Mouse (Mus musculus) forebrain, postnatal 0 days (tissue): Measurements from ENCODE around the gene Gm13279. TPM values are rescaled to one million over a fixed set of nuclear protein-coding genes. Genes with fewer than 3 reads are reported as not detected.

ENCODE experiments used
- ATAC-seq: fragments of 200-750 bp; cut with Nextera tagmentation; 2 replicates; pipeline ENCODE4 v1.8.0; 2017; ENCODE audit warnings: mild to moderate bottlenecking, moderate library complexity
- DNase-seq: peaks from one replicate; pipeline ENCODE4 v3.0.0-alpha.2; 2015
- H3K27ac ChIP-seq: fragments of 300-500 bp; sonication (generic); 2 replicates; pipeline ENCODE4 v1.5.1; 2014; ENCODE audit warnings: low read depth, mild to moderate bottlenecking, antibody characterized with exemption, low read length, moderate library complexity, mixed read lengths
- H3K27me3 ChIP-seq: fragments of 300-500 bp; sonication (generic); 2 replicates; pipeline ENCODE4 v1.6.1; 2014; ENCODE audit warnings: mild to moderate bottlenecking, low read length, mixed read lengths; ENCODE audit not compliant: insufficient read depth
- H3K36me3 ChIP-seq: fragments of 300-500 bp; sonication (generic); 2 replicates; pipeline ENCODE4 v1.6.1; 2014; ENCODE audit warnings: mild to moderate bottlenecking, moderate library complexity; ENCODE audit not compliant: insufficient read depth
- H3K4me1 ChIP-seq: fragments of 300-500 bp; sonication (generic); 2 replicates; pipeline ENCODE4 v1.6.1; 2014; ENCODE audit warnings: antibody characterized with exemption; ENCODE audit not compliant: insufficient read depth
- H3K4me2 ChIP-seq: fragments of 300-500 bp; sonication (generic); 2 replicates; pipeline ENCODE4 v1.6.1; 2014; ENCODE audit warnings: low read depth, mild to moderate bottlenecking, moderate library complexity
- H3K4me3 ChIP-seq: fragments of 300-500 bp; sonication (generic); 2 replicates; pipeline ENCODE4 v1.5.1; 2014; ENCODE audit warnings: low read depth, low read length, mixed read lengths
- H3K9ac ChIP-seq: fragments of 300-500 bp; sonication (generic); 2 replicates; pipeline ENCODE4 v1.6.1; 2014; ENCODE audit warnings: mild to moderate bottlenecking
- H3K9me3 ChIP-seq: fragments of 300-500 bp; sonication (generic); 2 replicates; pipeline ENCODE4 v1.6.1; 2016; ENCODE audit warnings: low read length
- CTCF ChIP-seq: sonication (generic); IDR thresholded peaks from 2 replicates; pipeline ENCODE4 v1.5.1; 2016; ENCODE audit warnings: antibody characterized with exemption, control low read depth, low read depth
- WGBS: fragments of 180-500 bp; shearing (Covaris S2); extraction: QIAGEN DNeasy Blood & Tissue Kit; methylation state at CpG from one replicate; pipeline ENCODE4 v1.1.7; 2014; 5-methylcytosine and 5-hydroxymethylcytosine counted together
- polyA plus RNA-seq: library from polyadenylated mRNA; unstranded; fragments of >200 nt; fragmentation: Nextera tagmentation; extraction: Ambion mirVana; gene quantifications from 2 replicates; pipeline ENCODE4 v1.2.1, GENCODE M21; 2015
- total RNA-seq: library from RNA; depleted of rRNA; stranded (reverse); fragments of >200 nt; gene quantifications from 2 replicates; pipeline ENCODE4 v1.2.3, GENCODE M21; 2014; rRNA removed

The Gm13279 gene
- total and polyA plus RNA-seq, 2 experiments from 2014 or later: not detected

GRCm38 (mm10) chr4:88841438-88841911 lies 44.3 kb downstream of the Gm13279 start, which contains the start of gene Ifna4:
Ifna4 (plus strand) TSS chr4:88841861.
- Histone ChIP-seq H3K4me3 (no peak within 1 kb of the TSS), H3K4me1 (no peaks in the 10 kb centered on the region), H3K27me3 (no peaks in the 10 kb centered on the region), H3K36me3 (no peaks in the 10 kb centered on the region), H3K9me3 (no peaks in the 10 kb centered on the region), H3K9ac (no peak within 1 kb of the TSS), H3K4me2 (no peak within 1 kb of the TSS), H3K27ac (no peak within 1 kb of the TSS)
- WGBS: 37% methylated on average over 2 of the region's 2 CpGs
- TF ChIP-seq CTCF: no peak
- DNase-seq (no peak), ATAC-seq (no peak)

GRCm38 (mm10) chr4:88845334-88845733 lies 48.1 kb downstream of the Gm13279 start:
- Histone ChIP-seq H3K36me3 (no peaks in the 10 kb centered on the region), H3K9me3 (no peaks in the 10 kb centered on the region), H3K9ac (no peak overlapping the region), H3K27ac (no peak overlapping the region), H3K4me3 (no peak overlapping the region), H3K27me3 (no peaks in the 10 kb centered on the region), H3K4me1 (no peaks in the 10 kb centered on the region), H3K4me2 (no peak overlapping the region)
- 40% methylated on average over 2 of the region's 2 CpGs for WGBS
- DNase-seq (no peak), ATAC-seq (no peak)
- peak; percentile 36; the same call in 1 of the 2 replicates for TF ChIP-seq CTCF

Other genes with a start within 250 kb of the Gm13279 start
Only the 30 nearest of the 31 such genes appear.
- gene Ifna14, start 225.6 kb upstream of the Gm13279 start, total RNA-seq: not detected in 2 replicates
- not detected in 2 replicates for gene Ifna14, start 225.6 kb upstream of the Gm13279 start, polyA plus RNA-seq
- not detected in 2 replicates for gene Ifna9, start 205.0 kb upstream of the Gm13279 start, total RNA-seq
- gene Ifna9, start 205.0 kb upstream of the Gm13279 start, polyA plus RNA-seq: not detected in 2 replicates
- not detected in 2 replicates for gene Ifna12, start 194.0 kb upstream of the Gm13279 start, total RNA-seq
- gene Ifna12, start 194.0 kb upstream of the Gm13279 start, polyA plus RNA-seq: not detected in 2 replicates
- not detected in 2 replicates for gene C87499, start 163.0 kb upstream of the Gm13279 start, total RNA-seq
- gene C87499, start 163.0 kb upstream of the Gm13279 start, polyA plus RNA-seq: not detected in 2 replicates
- not detected in 2 replicates for gene Ifna13, start 152.9 kb upstream of the Gm13279 start, total RNA-seq
- not detected in 2 replicates for gene Ifna13, start 152.9 kb upstream of the Gm13279 start, polyA plus RNA-seq
- not detected in 2 replicates for gene Ifna16, start 120.5 kb upstream of the Gm13279 start, total RNA-seq
- gene Ifna16, start 120.5 kb upstream of the Gm13279 start, polyA plus RNA-seq: not detected in 2 replicates
- not detected in 2 replicates for gene Ifna2, start 113.5 kb upstream of the Gm13279 start, total RNA-seq
- not detected in 2 replicates for gene Ifna2, start 113.5 kb upstream of the Gm13279 start, polyA plus RNA-seq
- not detected in 2 replicates for gene Ifnab, start 106.0 kb upstream of the Gm13279 start, total RNA-seq
- gene Ifnab, start 106.0 kb upstream of the Gm13279 start, polyA plus RNA-seq: not detected in 2 replicates
- gene Gm26566, start 75.6 kb upstream of the Gm13279 start, total RNA-seq: 1.2 and 2.9 TPM in 2 replicates
- gene Gm26566, start 75.6 kb upstream of the Gm13279 start, polyA plus RNA-seq: 0.84 and 1.1 TPM in 2 replicates
- 171 and 176 TPM in 2 replicates for gene Klhl9, start 74.9 kb upstream of the Gm13279 start, total RNA-seq
- gene Klhl9, start 74.9 kb upstream of the Gm13279 start, polyA plus RNA-seq: 65.8 and 78.1 TPM in 2 replicates
- not detected in 2 replicates for gene Gm13271, start 42.5 kb upstream of the Gm13279 start, total RNA-seq
- gene Gm13271, start 42.5 kb upstream of the Gm13279 start, polyA plus RNA-seq: not detected in 2 replicates
- not detected in 2 replicates for gene Gm13283, start 37.3 kb upstream of the Gm13279 start, total RNA-seq
- not detected in 2 replicates for gene Gm13283, start 37.3 kb upstream of the Gm13279 start, polyA plus RNA-seq
- gene Gm13290, start 23.6 kb upstream of the Gm13279 start, total RNA-seq: not detected in 2 replicates
- gene Gm13290, start 23.6 kb upstream of the Gm13279 start, polyA plus RNA-seq: not detected in 2 replicates
- not detected in 2 replicates for gene Gm13289, start 20.5 kb upstream of the Gm13279 start, total RNA-seq
- gene Gm13289, start 20.5 kb upstream of the Gm13279 start, polyA plus RNA-seq: not detected in 2 replicates
- not detected in 2 replicates for gene Gm13272, start 17.5 kb upstream of the Gm13279 start, total RNA-seq
- gene Gm13272, start 17.5 kb upstream of the Gm13279 start, polyA plus RNA-seq: not detected in 2 replicates
- 0.33 TPM in 1 of 2 replicates, not detected in the other for gene Ifnz, start 15.3 kb upstream of the Gm13279 start, total RNA-seq
- gene Ifnz, start 15.3 kb upstream of the Gm13279 start, polyA plus RNA-seq: not detected in 2 replicates
- not detected in 2 replicates for gene Gm13276, start 11.7 kb upstream of the Gm13279 start, total RNA-seq
- not detected in 2 replicates for gene Gm13276, start 11.7 kb upstream of the Gm13279 start, polyA plus RNA-seq
- gene Gm13277, start 8.8 kb upstream of the Gm13279 start, total RNA-seq: not detected in 2 replicates
- not detected in 2 replicates for gene Gm13277, start 8.8 kb upstream of the Gm13279 start, polyA plus RNA-seq
- not detected in 2 replicates for gene Gm13278, start 5.8 kb upstream of the Gm13279 start, total RNA-seq
- not detected in 2 replicates for gene Gm13278, start 5.8 kb upstream of the Gm13279 start, polyA plus RNA-seq
- gene Gm13275, start 2.9 kb upstream of the Gm13279 start, total RNA-seq: not detected in 2 replicates
- not detected in 2 replicates for gene Gm13275, start 2.9 kb upstream of the Gm13279 start, polyA plus RNA-seq
- gene Gm13285, start 2.3 kb downstream of the Gm13279 start, total RNA-seq: not detected in 2 replicates
- gene Gm13285, start 2.3 kb downstream of the Gm13279 start, polyA plus RNA-seq: not detected in 2 replicates
- not detected in 2 replicates for gene Gm13287, start 5.9 kb downstream of the Gm13279 start, total RNA-seq
- gene Gm13287, start 5.9 kb downstream of the Gm13279 start, polyA plus RNA-seq: not detected in 2 replicates
- gene Gm13288, start 8.1 kb downstream of the Gm13279 start, total RNA-seq: not detected in 2 replicates
- gene Gm13288, start 8.1 kb downstream of the Gm13279 start, polyA plus RNA-seq: not detected in 2 replicates
- not detected in 2 replicates for gene Ifna7, start 18.8 kb downstream of the Gm13279 start, total RNA-seq
- not detected in 2 replicates for gene Ifna7, start 18.8 kb downstream of the Gm13279 start, polyA plus RNA-seq
- gene Ifna11, start 22.6 kb downstream of the Gm13279 start, total RNA-seq: not detected in 2 replicates
- not detected in 2 replicates for gene Ifna11, start 22.6 kb downstream of the Gm13279 start, polyA plus RNA-seq
- gene Ifna6, start 30.0 kb downstream of the Gm13279 start, total RNA-seq: not detected in 2 replicates
- gene Ifna6, start 30.0 kb downstream of the Gm13279 start, polyA plus RNA-seq: not detected in 2 replicates
- gene Ifna5, start 38.1 kb downstream of the Gm13279 start, total RNA-seq: not detected in 2 replicates
- not detected in 2 replicates for gene Ifna5, start 38.1 kb downstream of the Gm13279 start, polyA plus RNA-seq
- gene Ifna4, start 44.5 kb downstream of the Gm13279 start, total RNA-seq: not detected in 2 replicates
- not detected in 2 replicates for gene Ifna4, start 44.5 kb downstream of the Gm13279 start, polyA plus RNA-seq
- not detected in 2 replicates for gene Ifna1, start 52.7 kb downstream of the Gm13279 start, total RNA-seq
- gene Ifna1, start 52.7 kb downstream of the Gm13279 start, polyA plus RNA-seq: not detected in 2 replicates
- not detected in 2 replicates for gene Ifne, start 82.8 kb downstream of the Gm13279 start, total RNA-seq
- not detected in 2 replicates for gene Ifne, start 82.8 kb downstream of the Gm13279 start, polyA plus RNA-seq